Mouse (Mus musculus) bone marrow, adult 2 months (tissue): ENCODE results near the gene Ins2.

Source experiments
- CTCF ChIP-seq: fragments of 200-500 bp; IDR thresholded peaks from 2 replicates; pipeline ENCODE4 v1.5.1; 2011; ENCODE audit warnings: low read length, control low read depth; ENCODE audit not compliant: control insufficient read depth, insufficient read depth
- POLR2A ChIP-seq: fragments of 200-500 bp; IDR thresholded peaks from 2 replicates; pipeline ENCODE4 v1.6.1; 2011; ENCODE audit warnings: low read depth, mild to moderate bottlenecking, control low read depth, low read length, borderline replicate concordance; ENCODE audit not compliant: control insufficient read depth

DNA sequence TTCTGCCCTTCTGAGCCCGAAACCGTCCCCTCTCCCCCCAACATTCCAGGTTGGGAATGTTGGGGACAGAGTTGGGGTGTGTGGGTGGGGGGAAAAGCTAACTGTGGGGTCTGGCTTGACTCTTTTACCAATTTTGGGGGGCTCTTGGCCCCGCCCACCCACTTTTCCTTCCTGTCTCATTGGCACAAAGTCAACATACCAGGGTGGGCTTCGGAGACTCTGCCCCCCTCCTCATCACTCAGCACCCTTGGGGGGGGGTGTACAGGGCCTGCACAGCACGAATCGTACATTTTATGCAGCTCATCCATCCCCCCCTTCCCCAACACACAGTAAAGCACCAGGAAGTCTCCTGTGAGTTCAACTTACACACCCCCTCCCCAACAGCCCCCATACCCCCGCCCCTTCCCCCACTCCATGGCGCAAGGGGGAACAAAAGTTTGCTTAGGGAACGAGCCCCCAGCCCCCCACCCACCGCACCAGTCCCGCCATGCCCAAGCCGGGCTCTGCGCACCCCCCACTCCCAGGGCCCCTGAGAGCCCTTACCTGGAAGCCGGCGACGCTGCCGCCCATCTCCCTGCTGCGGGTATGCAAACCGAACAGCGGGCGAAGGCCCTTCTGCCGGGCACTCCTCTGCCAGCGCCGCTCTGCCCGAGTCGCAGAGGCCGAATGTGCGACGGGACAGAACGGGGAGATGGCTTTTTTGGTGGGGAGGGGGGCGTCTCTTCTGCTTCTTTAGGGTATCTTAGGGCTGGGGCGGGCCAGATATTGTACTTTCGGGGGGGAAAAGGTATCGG lies 85.2 kb downstream of the Ins2 start:
- TF ChIP-seq CTCF (no peak), POLR2A (no peak)
